Mouse (Mus musculus) heart, embryonic 10.5 days (tissue): ENCODE data around the gene Prkd3. TPM values are rescaled to one million over a fixed set of nuclear protein-coding genes. Genes with fewer than 3 reads are reported as not detected.
A peak's percentile ranks its signal among the peaks of the same experiment; 100 is the strongest.

Source experiments
- DNase-seq: peaks from one replicate; pipeline ENCODE4 v3.0.0-alpha.2; 2017; ENCODE audit warnings: low spot score
- H3K27ac ChIP-seq: fragments of 300-500 bp; sonication (generic); 2 replicates; pipeline ENCODE4 v1.5.1; 2016; ENCODE audit warnings: mild to moderate bottlenecking
- H3K27me3 ChIP-seq: fragments of 300-500 bp; sonication (generic); 2 replicates; pipeline ENCODE4 v1.6.1; 2016; ENCODE audit warnings: mild to moderate bottlenecking; ENCODE audit not compliant: poor library complexity, insufficient read depth, severe bottlenecking
- H3K36me3 ChIP-seq: fragments of 300-500 bp; sonication (generic); 2 replicates; pipeline ENCODE4 v1.6.1; 2016; ENCODE audit warnings: mild to moderate bottlenecking, moderate library complexity
- H3K4me1 ChIP-seq: fragments of 300-500 bp; sonication (generic); 2 replicates; pipeline ENCODE4 v1.6.1; 2016; ENCODE audit warnings: mild to moderate bottlenecking
- H3K4me3 ChIP-seq: fragments of 300-500 bp; sonication (generic); 2 replicates; pipeline ENCODE4 v1.5.1; 2016; ENCODE audit warnings: mild to moderate bottlenecking, moderate library complexity
- H3K9me3 ChIP-seq: fragments of 300-500 bp; sonication (generic); 2 replicates; pipeline ENCODE4 v1.6.1; 2016; ENCODE audit warnings: mild to moderate bottlenecking, moderate library complexity
- WGBS: fragments of 180-500 bp; shearing (Covaris S2); methylation state at CpG from one replicate; pipeline ENCODE4 v1.1.7; 2016; 5-methylcytosine and 5-hydroxymethylcytosine counted together
- polyA plus RNA-seq: library from polyadenylated mRNA; unstranded; fragments of >200 nt; fragmentation: Nextera tagmentation; extraction: Ambion mirVana; gene quantifications from 2 replicates; pipeline ENCODE4 v1.2.1, GENCODE M21; 2016

Gene Prkd3
- 32.3 and 32.8 TPM in 2 replicates for polyA plus RNA-seq

GRCm38 (mm10) chr17:79020208-79020983, at the start of gene Prkd3:
TSS of gene Prkd3 (minus strand) at chr17:79020816.
- DNase-seq = peak; percentile 90
- WGBS = 2% methylated on average over 103 of the region's 113 CpGs
- H3K27me3 ChIP-seq = no peaks in the 10 kb centered on the region
- no peaks in the 10 kb centered on the region for H3K9me3 ChIP-seq
- peak within 1 kb of the TSS; percentile 94 for H3K4me3 ChIP-seq
- H3K27ac ChIP-seq = peak within 1 kb of the TSS; percentile 97
- H3K4me1 ChIP-seq = peaks cover 35% of the 10 kb centered on the region
- no peaks in the 10 kb centered on the region for H3K36me3 ChIP-seq

- Histone ChIP-seq H3K27ac (no peak overlapping the region), H3K9me3 (no peaks in the 10 kb centered on the region), H3K27me3 (no peaks in the 10 kb centered on the region), H3K4me3 (no peak overlapping the region), H3K36me3 (no peaks in the 10 kb centered on the region), H3K4me1 (no peaks in the 10 kb centered on the region)
- DNase-seq = no peak
- WGBS = 83% methylated on average over 14 of the region's 14 CpGs
Measured at GRCm38 (mm10) chr17:79069766-79070480, 49.3 kb upstream of the Prkd3 start.

- no peaks in the 10 kb centered on the region for H3K9me3 ChIP-seq
- no peak for DNase-seq
- H3K4me1 ChIP-seq = no peaks in the 10 kb centered on the region
- 69% methylated on average over 4 of the region's 4 CpGs for WGBS
- H3K27me3 ChIP-seq = no peaks in the 10 kb centered on the region
- no peak overlapping the region for H3K4me3 ChIP-seq
- no peaks in the 10 kb centered on the region for H3K36me3 ChIP-seq
- peak overlapping the region; percentile 13; the same call in 1 of the 2 replicates for H3K27ac ChIP-seq
Measured at GRCm38 (mm10) chr17:79069019-79069418, 48.4 kb upstream of the Prkd3 start.

- no peak for DNase-seq
- no peaks in the 10 kb centered on the region for H3K36me3 ChIP-seq
- no peaks in the 10 kb centered on the region for H3K9me3 ChIP-seq
- H3K4me3 ChIP-seq = no peak overlapping the region
- WGBS = 85% methylated on average over 7 of the region's 7 CpGs
- no peaks in the 10 kb centered on the region for H3K27me3 ChIP-seq
- H3K4me1 ChIP-seq = no peaks in the 10 kb centered on the region
- no peak overlapping the region for H3K27ac ChIP-seq
Measured at GRCm38 (mm10) chr17:79068581-79068980, 48.0 kb upstream of the Prkd3 start.

- Histone ChIP-seq H3K9me3 (no peaks in the 10 kb centered on the region), H3K36me3 (no peaks in the 10 kb centered on the region), H3K27ac (no peak overlapping the region), H3K27me3 (no peaks in the 10 kb centered on the region), H3K4me1 (no peaks in the 10 kb centered on the region), H3K4me3 (no peak overlapping the region)
- DNase-seq = no peak
- WGBS = 66% methylated on average over 1 of the region's 1 CpGs
Measured at GRCm38 (mm10) chr17:79064250-79064649, 43.6 kb upstream of the Prkd3 start.

GRCm38 (mm10) chr17:79060221-79060620, 39.6 kb upstream of the Prkd3 start:
- Histone ChIP-seq H3K9me3 (no peaks in the 10 kb centered on the region), H3K27me3 (no peaks in the 10 kb centered on the region), H3K27ac (no peak overlapping the region), H3K36me3 (no peaks in the 10 kb centered on the region), H3K4me3 (no peak overlapping the region), H3K4me1 (peaks cover 14% of the 10 kb centered on the region; the same call in 1 of the 2 replicates)
- DNase-seq = no peak
- 71% methylated on average over 5 of the region's 5 CpGs for WGBS

- DNase-seq = no peak
- peaks cover 10% of the 10 kb centered on the region for H3K27me3 ChIP-seq
- H3K27ac ChIP-seq = no peak overlapping the region
- H3K9me3 ChIP-seq = no peaks in the 10 kb centered on the region
- 78% methylated on average over 6 of the region's 6 CpGs for WGBS
- H3K4me3 ChIP-seq = no peak overlapping the region
- H3K36me3 ChIP-seq = no peaks in the 10 kb centered on the region
- H3K4me1 ChIP-seq = peaks cover 14% of the 10 kb centered on the region; the same call in 1 of the 2 replicates
Measured at GRCm38 (mm10) chr17:79058271-79058670, 37.7 kb upstream of the Prkd3 start.

- H3K27me3 ChIP-seq = peaks cover 14% of the 10 kb centered on the region
- H3K36me3 ChIP-seq = no peaks in the 10 kb centered on the region
- H3K4me3 ChIP-seq = peak overlapping the region; percentile 75
- peak; percentile 91 for DNase-seq
- no peaks in the 10 kb centered on the region for H3K9me3 ChIP-seq
- WGBS = under 1% methylated on average over 45 of the region's 45 CpGs
- H3K4me1 ChIP-seq = peaks cover 11% of the 10 kb centered on the region
- H3K27ac ChIP-seq = peak overlapping the region; percentile 85
Measured at GRCm38 (mm10) chr17:79052088-79052812, 31.6 kb upstream of the Prkd3 start.

GRCm38 (mm10) chr17:79051606-79052005, 31.0 kb upstream of the Prkd3 start, which contains the start of gene Qpct:
TSS of gene Qpct (plus strand) at chr17:79051906.
- H3K27ac ChIP-seq = peak within 1 kb of the TSS; percentile 85
- no peak for DNase-seq
- peak within 1 kb of the TSS; percentile 75 for H3K4me3 ChIP-seq
- peaks cover 14% of the 10 kb centered on the region for H3K27me3 ChIP-seq
- no peaks in the 10 kb centered on the region for H3K9me3 ChIP-seq
- no peaks in the 10 kb centered on the region for H3K36me3 ChIP-seq
- peaks cover 11% of the 10 kb centered on the region for H3K4me1 ChIP-seq
- WGBS = 65% methylated on average over 4 of the region's 4 CpGs

- no peak for DNase-seq
- H3K27me3 ChIP-seq = no peaks in the 10 kb centered on the region
- H3K4me3 ChIP-seq = no peak overlapping the region
- 90% methylated on average over 2 of the region's 2 CpGs for WGBS
- no peaks in the 10 kb centered on the region for H3K9me3 ChIP-seq
- H3K36me3 ChIP-seq = no peaks in the 10 kb centered on the region
- no peak overlapping the region for H3K27ac ChIP-seq
- H3K4me1 ChIP-seq = no peaks in the 10 kb centered on the region
Measured at GRCm38 (mm10) chr17:79043705-79044104, 23.1 kb upstream of the Prkd3 start.

GRCm38 (mm10) chr17:79039660-79040059, 19.0 kb upstream of the Prkd3 start:
- no peaks in the 10 kb centered on the region for H3K4me1 ChIP-seq
- no peaks in the 10 kb centered on the region for H3K9me3 ChIP-seq
- no peaks in the 10 kb centered on the region for H3K27me3 ChIP-seq
- DNase-seq = no peak
- no peak overlapping the region for H3K4me3 ChIP-seq
- H3K36me3 ChIP-seq = no peaks in the 10 kb centered on the region
- no peak overlapping the region for H3K27ac ChIP-seq

GRCm38 (mm10) chr17:79032782-79033181, 12.2 kb upstream of the Prkd3 start:
- H3K36me3 ChIP-seq = no peaks in the 10 kb centered on the region
- H3K27ac ChIP-seq = no peak overlapping the region
- H3K4me1 ChIP-seq = 0 out of 2 replicates have a peak, but pooled peaks cover 9% of the 10 kb centered on the region
- H3K27me3 ChIP-seq = no peaks in the 10 kb centered on the region
- 84% methylated on average over 4 of the region's 4 CpGs for WGBS
- H3K4me3 ChIP-seq = no peak overlapping the region
- no peaks in the 10 kb centered on the region for H3K9me3 ChIP-seq
- no peak for DNase-seq

GRCm38 (mm10) chr17:79031569-79031968, 11.0 kb upstream of the Prkd3 start:
- 81% methylated on average over 5 of the region's 5 CpGs for WGBS
- Histone ChIP-seq H3K27ac (no peak overlapping the region), H3K4me1 (0 out of 2 replicates have a peak, but pooled peaks cover 9% of the 10 kb centered on the region), H3K4me3 (no peak overlapping the region), H3K27me3 (no peaks in the 10 kb centered on the region), H3K9me3 (no peaks in the 10 kb centered on the region), H3K36me3 (no peaks in the 10 kb centered on the region)
- DNase-seq = no peak
